Mouse (Mus musculus): ENCODE results near the gene Hoxb7. TPM values are rescaled to one million over a fixed set of nuclear protein-coding genes. Genes with fewer than 3 reads are reported as not detected.

Gene Hoxb7
- polyA plus RNA-seq, 1 experiment from 2014 or later: 0.39 TPM

DNA sequence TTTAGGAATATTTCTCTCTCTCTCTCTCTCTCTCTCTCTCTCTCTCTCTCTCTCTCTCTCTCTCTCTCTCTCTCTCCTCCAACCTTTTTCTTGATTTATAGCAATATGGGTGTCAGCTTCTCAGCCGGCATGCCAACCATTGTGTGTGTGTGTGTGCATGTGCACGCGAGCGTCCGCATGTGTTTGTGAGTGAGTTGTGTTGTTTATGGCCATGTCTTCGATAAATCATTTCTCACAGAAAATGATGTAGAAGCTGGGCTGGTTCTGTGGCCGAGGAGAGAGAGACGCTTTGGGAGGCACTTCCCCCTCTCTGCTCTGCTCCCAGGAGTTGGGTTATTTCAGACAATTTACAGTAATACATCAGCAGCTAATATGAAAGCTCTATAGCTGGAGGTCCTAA is 42.2 kb downstream of the Hoxb7 start:
- Histone ChIP-seq H3K4me2 (ENCODE audit: low read depth, low read length) (no peak overlapping the region), H3K27me3 (replicated peaks; ENCODE audit: control insufficient read depth, insufficient read depth, low read length) (peaks cover 100% of the 10 kb centered on the region)

DNA sequence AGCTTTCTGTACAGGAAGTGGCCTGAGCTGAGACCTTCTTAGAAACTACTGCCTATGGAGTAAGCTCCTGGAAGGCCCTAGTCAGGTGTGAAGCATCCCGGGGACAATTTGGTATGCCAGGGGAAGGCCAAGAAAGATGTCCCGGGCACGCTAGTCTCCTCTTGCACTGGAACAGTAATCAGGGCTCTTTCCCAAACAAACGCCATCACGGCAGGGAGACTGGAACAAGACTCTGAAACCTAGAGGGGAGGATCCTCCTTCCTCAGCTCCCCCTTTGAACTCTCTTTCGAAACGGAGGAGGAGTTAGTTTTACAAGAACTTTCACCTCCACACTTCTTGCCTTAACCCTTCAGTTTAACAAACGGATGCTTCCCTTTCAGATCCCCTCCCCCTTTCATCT is 45.7 kb downstream of the Hoxb7 start:
- H3K4me2 ChIP-seq (ENCODE audit: low read depth, low read length): peak overlapping the region; percentile 37; the same call in 1 of the 2 replicates
- H3K27ac ChIP-seq (replicated peaks; ENCODE audit: low read depth, low read length): no peak overlapping the region
- peaks cover 100% of the 10 kb centered on the region for H3K27me3 ChIP-seq (replicated peaks; ENCODE audit: control insufficient read depth, insufficient read depth, low read length)
- WGBS: under 1% methylated on average over 8 of the region's 8 CpGs
- H3K4me3 ChIP-seq (ENCODE audit: low read depth, low read length): 0 out of 2 replicates have a peak overlapping the region, but pooled peaks have one; percentile 3
- DNase-seq (ENCODE audit: low spot score): no peak
- H3K9me3 ChIP-seq (ENCODE audit: control insufficient read depth, low read length): no peaks in the 10 kb centered on the region
- H3K9ac ChIP-seq (ENCODE audit: low read depth, low read length): no peak overlapping the region
- no peaks in the 10 kb centered on the region for H3K36me3 ChIP-seq (ENCODE audit: control insufficient read depth, insufficient read depth, low read length)
- ATAC-seq (ENCODE audit: low read depth): no peak
- H3K4me1 ChIP-seq (ENCODE audit: control insufficient read depth, insufficient read depth, low read length): no peaks in the 10 kb centered on the region

More for the DNA sequence above, 42.2 kb downstream of the Hoxb7 start:
- no peak overlapping the region for H3K9ac ChIP-seq (ENCODE audit: low read depth, low read length)
- H3K4me1 ChIP-seq (ENCODE audit: control insufficient read depth, insufficient read depth, low read length): no peaks in the 10 kb centered on the region
- H3K4me3 ChIP-seq (ENCODE audit: low read depth, low read length): no peak overlapping the region
- 8% methylated on average over 8 of the region's 8 CpGs for WGBS
- ATAC-seq (ENCODE audit: low read depth): no peak
- no peaks in the 10 kb centered on the region for H3K36me3 ChIP-seq (ENCODE audit: control insufficient read depth, insufficient read depth, low read length)
- H3K27ac ChIP-seq (replicated peaks; ENCODE audit: low read depth, low read length): no peak overlapping the region; the same call in 1 of the 2 replicates
- no peaks in the 10 kb centered on the region for H3K9me3 ChIP-seq (ENCODE audit: control insufficient read depth, low read length)
- DNase-seq (ENCODE audit: low spot score): no peak

DNA sequence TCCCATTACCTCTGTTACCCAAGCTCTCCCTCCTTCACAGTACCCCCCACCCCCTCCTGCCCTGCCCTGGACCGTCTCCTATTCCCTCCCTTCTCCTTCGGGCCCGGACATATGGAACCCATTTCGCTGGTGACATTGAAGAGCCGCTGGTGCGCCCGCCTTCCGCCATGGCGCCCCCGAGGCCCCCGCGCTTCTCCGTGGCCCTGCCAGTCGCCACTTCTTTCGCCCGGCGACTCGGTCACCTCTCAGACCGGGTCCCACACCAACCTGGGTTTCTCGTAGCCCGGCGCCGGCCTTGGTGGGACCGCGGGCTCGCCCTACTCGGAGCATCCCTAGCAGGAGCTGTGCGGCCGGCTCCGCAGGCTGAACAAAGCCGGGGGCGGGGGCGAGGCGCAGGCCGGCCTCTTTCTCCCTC is 46.2 kb downstream of the Hoxb7 start:
- peak overlapping the region; percentile 37; the same call in 1 of the 2 replicates for H3K4me2 ChIP-seq (ENCODE audit: low read depth, low read length)
- no peaks in the 10 kb centered on the region for H3K9me3 ChIP-seq (ENCODE audit: control insufficient read depth, low read length)
- no peaks in the 10 kb centered on the region for H3K4me1 ChIP-seq (ENCODE audit: control insufficient read depth, insufficient read depth, low read length)
- H3K27ac ChIP-seq (replicated peaks; ENCODE audit: low read depth, low read length): no peak overlapping the region; the same call in 1 of the 2 replicates
- peak overlapping the region; percentile 23 for H3K4me3 ChIP-seq (ENCODE audit: low read depth, low read length)
- H3K36me3 ChIP-seq (ENCODE audit: control insufficient read depth, insufficient read depth, low read length): no peaks in the 10 kb centered on the region
- H3K9ac ChIP-seq (ENCODE audit: low read depth, low read length): peak overlapping the region; percentile 42; the same call in 1 of the 2 replicates
- peaks cover 100% of the 10 kb centered on the region for H3K27me3 ChIP-seq (replicated peaks; ENCODE audit: control insufficient read depth, insufficient read depth, low read length)
- WGBS: under 1% methylated on average over 24 of the region's 35 CpGs
- ATAC-seq (ENCODE audit: low read depth) (no peak), DNase-seq (ENCODE audit: low spot score) (no peak)

DNA sequence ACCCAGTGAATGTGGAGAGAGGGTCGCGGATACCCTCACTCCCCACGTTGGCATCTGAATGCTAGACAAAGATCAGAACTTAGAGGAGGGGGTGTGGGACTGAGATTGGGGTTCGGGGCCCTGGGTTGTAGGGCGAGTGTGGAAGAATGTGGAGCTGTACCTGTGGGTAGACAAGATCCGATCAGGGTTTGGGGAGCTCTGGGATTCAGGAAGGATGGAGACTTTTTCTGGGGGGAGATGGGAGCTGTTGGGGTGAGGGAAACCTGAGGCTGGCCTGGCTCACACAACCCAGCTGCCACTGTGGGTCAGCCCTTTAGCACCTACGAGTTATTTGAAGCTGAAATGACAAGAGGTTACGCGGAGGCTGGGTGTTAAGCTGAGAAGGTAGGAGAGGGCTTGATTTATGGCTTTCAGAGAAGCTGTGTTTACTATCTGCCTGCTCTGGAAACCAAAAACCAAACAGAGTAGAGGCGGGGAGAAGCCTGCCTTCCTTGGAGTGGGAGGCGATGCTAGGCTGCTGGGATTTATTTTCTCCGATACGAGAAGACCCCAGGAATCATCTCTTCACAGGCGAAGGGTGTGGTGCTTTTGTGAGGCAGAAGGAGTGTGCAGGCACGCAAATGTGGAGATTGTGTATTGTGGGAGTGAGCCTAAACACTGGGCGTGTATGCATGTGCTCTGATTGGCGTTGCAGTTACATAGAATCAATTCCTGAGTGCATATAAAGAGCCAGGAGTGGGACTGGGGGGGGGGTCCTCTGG is 47.0 kb downstream of the Hoxb7 start:
- DNase-seq (ENCODE audit: low spot score) (no peak), ATAC-seq (ENCODE audit: low read depth) (no peak)
- H3K4me1 ChIP-seq (ENCODE audit: control insufficient read depth, insufficient read depth, low read length): no peaks in the 10 kb centered on the region
- peak overlapping the region; percentile 42; the same call in 1 of the 2 replicates for H3K9ac ChIP-seq (ENCODE audit: low read depth, low read length)
- H3K27me3 ChIP-seq (replicated peaks; ENCODE audit: control insufficient read depth, insufficient read depth, low read length): peaks cover 100% of the 10 kb centered on the region
- WGBS: 3% methylated on average over 17 of the region's 17 CpGs
- H3K9me3 ChIP-seq (ENCODE audit: control insufficient read depth, low read length): no peaks in the 10 kb centered on the region
- no peaks in the 10 kb centered on the region for H3K36me3 ChIP-seq (ENCODE audit: control insufficient read depth, insufficient read depth, low read length)
- peak overlapping the region; percentile 23 for H3K4me3 ChIP-seq (ENCODE audit: low read depth, low read length)
- H3K4me2 ChIP-seq (ENCODE audit: low read depth, low read length): peak overlapping the region; percentile 37; the same call in 1 of the 2 replicates
- no peak overlapping the region; the same call in 1 of the 2 replicates for H3K27ac ChIP-seq (replicated peaks; ENCODE audit: low read depth, low read length)

DNA sequence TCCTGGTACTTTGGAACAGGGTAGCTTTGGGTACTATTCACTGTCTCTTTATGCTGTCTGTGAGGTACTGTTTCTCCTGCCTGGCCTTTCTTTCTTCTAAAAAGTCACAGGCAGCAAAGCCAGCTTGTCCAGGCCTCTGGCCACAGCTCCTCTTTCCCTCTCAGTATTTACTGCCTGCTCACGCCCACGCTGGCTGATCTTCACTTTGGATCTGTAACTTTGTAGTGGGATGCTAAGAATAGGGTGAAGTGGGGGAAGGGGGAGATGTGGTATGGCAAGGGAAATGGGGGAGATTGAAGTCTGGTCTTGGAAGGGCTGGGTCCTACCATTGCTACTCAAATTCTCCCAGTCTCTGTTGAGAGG is 47.6 kb downstream of the Hoxb7 start:
- H3K4me2 ChIP-seq (ENCODE audit: low read depth, low read length): peak overlapping the region; percentile 21; the same call in 1 of the 2 replicates
- H3K9me3 ChIP-seq (ENCODE audit: control insufficient read depth, low read length): no peaks in the 10 kb centered on the region
- peak overlapping the region; percentile 23; the same call in 1 of the 2 replicates for H3K4me3 ChIP-seq (ENCODE audit: low read depth, low read length)
- no peak overlapping the region for H3K9ac ChIP-seq (ENCODE audit: low read depth, low read length)
- H3K36me3 ChIP-seq (ENCODE audit: control insufficient read depth, insufficient read depth, low read length): no peaks in the 10 kb centered on the region
- H3K27ac ChIP-seq (replicated peaks; ENCODE audit: low read depth, low read length): no peak overlapping the region; the same call in 1 of the 2 replicates
- no peak for DNase-seq (ENCODE audit: low spot score)
- peaks cover 100% of the 10 kb centered on the region for H3K27me3 ChIP-seq (replicated peaks; ENCODE audit: control insufficient read depth, insufficient read depth, low read length)
- no peak for ATAC-seq (ENCODE audit: low read depth)
- no peaks in the 10 kb centered on the region for H3K4me1 ChIP-seq (ENCODE audit: control insufficient read depth, insufficient read depth, low read length)
- WGBS: 0% methylated on average over 2 of the region's 2 CpGs

DNA sequence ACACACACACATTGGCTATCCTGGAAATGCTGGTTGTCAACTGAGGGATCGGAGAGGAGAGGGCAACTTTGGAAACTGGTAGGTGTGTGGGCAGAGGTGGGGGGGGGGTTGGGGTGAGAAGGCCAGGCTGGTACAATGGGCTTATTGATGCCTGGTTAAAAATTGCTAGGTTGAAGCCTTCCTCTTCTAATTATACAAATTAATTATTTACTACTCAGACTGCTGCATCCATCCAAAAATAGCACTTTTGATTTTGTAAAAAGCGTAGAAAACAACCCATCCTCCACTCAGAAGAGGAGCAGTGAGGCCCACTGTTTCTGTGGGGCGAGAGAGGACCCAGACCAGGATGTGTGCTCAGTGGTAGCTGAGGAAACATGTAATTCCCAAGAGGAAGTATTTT is 48.6 kb downstream of the Hoxb7 start:
- WGBS: 25% methylated on average over 3 of the region's 3 CpGs
- Histone ChIP-seq H3K4me2 (ENCODE audit: low read depth, low read length) (peak overlapping the region; percentile 10; the same call in 1 of the 2 replicates), H3K27me3 (replicated peaks; ENCODE audit: control insufficient read depth, insufficient read depth, low read length) (peaks cover 100% of the 10 kb centered on the region), H3K9ac (ENCODE audit: low read depth, low read length) (no peak overlapping the region), H3K27ac (replicated peaks; ENCODE audit: low read depth, low read length) (no peak overlapping the region), H3K9me3 (ENCODE audit: control insufficient read depth, low read length) (no peaks in the 10 kb centered on the region), H3K4me3 (ENCODE audit: low read depth, low read length) (no peak overlapping the region), H3K36me3 (ENCODE audit: control insufficient read depth, insufficient read depth, low read length) (no peaks in the 10 kb centered on the region), H3K4me1 (ENCODE audit: control insufficient read depth, insufficient read depth, low read length) (no peaks in the 10 kb centered on the region)
- no peak for DNase-seq (ENCODE audit: low spot score)
- ATAC-seq (ENCODE audit: low read depth): no peak

DNA sequence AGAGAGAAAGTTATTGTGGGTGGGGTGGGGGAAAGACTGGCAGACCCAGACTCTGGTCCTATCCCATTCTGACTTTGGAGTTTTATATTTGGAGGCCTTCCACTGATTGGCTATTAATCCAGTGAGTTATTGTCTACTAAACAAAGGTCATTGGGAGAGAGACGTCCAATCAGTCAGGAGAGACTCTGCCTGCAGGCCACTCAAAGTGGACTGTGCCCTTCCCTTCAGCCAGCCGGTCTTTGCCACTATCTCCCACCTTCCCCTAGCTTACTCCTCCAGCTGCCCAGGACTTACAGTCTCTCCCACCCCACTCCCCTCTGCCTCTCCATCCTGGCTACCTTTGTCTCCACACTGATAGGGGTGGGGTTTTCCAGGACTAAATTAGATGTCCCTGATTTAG is 50.2 kb downstream of the Hoxb7 start:
- DNase-seq (ENCODE audit: low spot score) (no peak), ATAC-seq (ENCODE audit: low read depth) (no peak)
- Histone ChIP-seq H3K27me3 (replicated peaks; ENCODE audit: control insufficient read depth, insufficient read depth, low read length) (peaks cover 99% of the 10 kb centered on the region), H3K9ac (ENCODE audit: low read depth, low read length) (no peak overlapping the region), H3K4me2 (ENCODE audit: low read depth, low read length) (no peak overlapping the region), H3K9me3 (ENCODE audit: control insufficient read depth, low read length) (no peaks in the 10 kb centered on the region), H3K4me1 (ENCODE audit: control insufficient read depth, insufficient read depth, low read length) (no peaks in the 10 kb centered on the region), H3K36me3 (ENCODE audit: control insufficient read depth, insufficient read depth, low read length) (no peaks in the 10 kb centered on the region), H3K4me3 (ENCODE audit: low read depth, low read length) (no peak overlapping the region), H3K27ac (replicated peaks; ENCODE audit: low read depth, low read length) (no peak overlapping the region)
- WGBS: 11% methylated on average over 2 of the region's 2 CpGs

DNA sequence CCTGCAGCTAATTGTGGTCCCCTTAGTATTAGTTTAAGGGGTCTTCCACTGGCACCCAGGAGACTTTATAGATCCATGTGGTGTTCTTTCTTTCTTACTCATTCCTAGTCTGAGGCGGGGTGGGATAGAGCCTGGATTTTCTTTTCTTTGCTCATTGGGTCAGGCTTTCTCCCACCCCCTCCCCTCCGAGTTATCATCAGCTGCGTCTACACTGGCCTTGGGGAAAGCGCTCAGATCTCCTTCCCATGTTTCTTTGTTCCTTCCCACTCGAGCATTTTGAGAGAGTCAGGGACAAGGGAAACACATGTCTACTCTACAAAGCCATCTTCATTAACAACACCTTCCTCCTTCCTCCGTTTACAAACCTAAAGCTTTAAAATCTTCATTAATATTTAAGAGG is 50.6 kb downstream of the Hoxb7 start:
- DNase-seq (ENCODE audit: low spot score): no peak
- Histone ChIP-seq H3K4me2 (ENCODE audit: low read depth, low read length) (no peak overlapping the region), H3K9me3 (ENCODE audit: control insufficient read depth, low read length) (no peaks in the 10 kb centered on the region), H3K4me3 (ENCODE audit: low read depth, low read length) (no peak overlapping the region), H3K27ac (replicated peaks; ENCODE audit: low read depth, low read length) (no peak overlapping the region), H3K36me3 (ENCODE audit: control insufficient read depth, insufficient read depth, low read length) (no peaks in the 10 kb centered on the region), H3K9ac (ENCODE audit: low read depth, low read length) (no peak overlapping the region), H3K27me3 (replicated peaks; ENCODE audit: control insufficient read depth, insufficient read depth, low read length) (peaks cover 99% of the 10 kb centered on the region), H3K4me1 (ENCODE audit: control insufficient read depth, insufficient read depth, low read length) (no peaks in the 10 kb centered on the region)
- 3% methylated on average over 6 of the region's 6 CpGs for WGBS
- ATAC-seq (ENCODE audit: low read depth): no peak

Data from embryonic facial prominence, embryonic 14.5 days (tissue).